Mouse (Mus musculus) forebrain, embryonic 14.5 days (tissue): ENCODE data around the gene Edf1. TPM values are rescaled to one million over a fixed set of nuclear protein-coding genes. Genes with fewer than 3 reads are reported as not detected.

Experiments used
- ATAC-seq: fragments of 200-750 bp; cut with Nextera tagmentation; 2 replicates; pipeline ENCODE4 v1.8.0; 2017; ENCODE audit warnings: mild to moderate bottlenecking, moderate library complexity
- DNase-seq: peaks from one replicate; pipeline ENCODE4 v3.0.0-alpha.2; 2015; ENCODE audit warnings: low spot score
- H3K27ac ChIP-seq: fragments of 300-500 bp; sonication (generic); 2 replicates; pipeline ENCODE4 v1.5.1; 2014; ENCODE audit warnings: low read depth, mild to moderate bottlenecking, control low read depth, low read length, moderate library complexity
- H3K27me3 ChIP-seq: fragments of 300-500 bp; sonication (generic); replicated peaks from 2 replicates; pipeline ENCODE4 v1.6.1; 2014; ENCODE audit warnings: low read length, control low read depth, mixed read lengths; ENCODE audit not compliant: control insufficient read depth, insufficient read depth
- H3K36me3 ChIP-seq: fragments of 300-500 bp; sonication (generic); 2 replicates; pipeline ENCODE4 v1.6.1; 2014; ENCODE audit warnings: low read length, control low read depth; ENCODE audit not compliant: control insufficient read depth, insufficient read depth
- H3K4me1 ChIP-seq: fragments of 300-500 bp; sonication (generic); 2 replicates; pipeline ENCODE4 v1.6.1; 2014; ENCODE audit warnings: antibody characterized with exemption, low read length, control low read depth; ENCODE audit not compliant: control insufficient read depth, insufficient read depth
- H3K4me2 ChIP-seq: fragments of 300-500 bp; sonication (generic); 2 replicates; pipeline ENCODE4 v1.6.1; 2014; ENCODE audit warnings: mild to moderate bottlenecking, control low read depth, low read length
- H3K4me3 ChIP-seq: fragments of 300-500 bp; sonication (generic); 2 replicates; pipeline ENCODE4 v1.5.1; 2014; ENCODE audit warnings: low read depth, low read length, control low read depth
- H3K9ac ChIP-seq: fragments of 300-500 bp; sonication (generic); 2 replicates; pipeline ENCODE4 v1.6.1; 2014; ENCODE audit warnings: mild to moderate bottlenecking, low read length, control low read depth, moderate library complexity
- H3K9me3 ChIP-seq: fragments of 300-500 bp; sonication (generic); replicated peaks from 2 replicates; pipeline ENCODE4 v1.6.1; 2016; ENCODE audit warnings: low read length, control low read depth, mixed read lengths; ENCODE audit not compliant: control insufficient read depth
- WGBS: fragments of 180-500 bp; shearing (Covaris S2); extraction: QIAGEN DNeasy Blood & Tissue Kit; methylation state at CpG from one replicate; pipeline ENCODE4 v1.1.7; 2014; 5-methylcytosine and 5-hydroxymethylcytosine counted together
- polyA plus RNA-seq: library from polyadenylated mRNA; unstranded; fragments of >200 nt; fragmentation: Nextera tagmentation; extraction: Ambion mirVana; gene quantifications from 2 replicates; pipeline ENCODE4 v1.2.1, GENCODE M21; 2014

The Edf1 gene
- 369 and 370 TPM in 2 replicates for polyA plus RNA-seq

GRCm38 (mm10) chr2:25557221-25557963 is at the start of gene Edf1:
Gene Edf1, plus strand, starts transcription at chr2:25557847.
- Histone ChIP-seq H3K27me3 (no peaks in the 10 kb centered on the region), H3K4me3 (peak within 1 kb of the TSS; percentile 89), H3K4me1 (peaks cover 17% of the 10 kb centered on the region), H3K4me2 (peak within 1 kb of the TSS; percentile 86), H3K9ac (peak within 1 kb of the TSS; percentile 97), H3K36me3 (peaks cover 21% of the 10 kb centered on the region), H3K9me3 (no peaks in the 10 kb centered on the region), H3K27ac (peak within 1 kb of the TSS; percentile 39; the same call in 1 of the 2 replicates)
- peak; percentile 99 for ATAC-seq
- under 1% methylated on average over 61 of the region's 61 CpGs for WGBS
- DNase-seq: peak; percentile 97

GRCm38 (mm10) chr2:25509912-25510311 is 47.7 kb upstream of the Edf1 start:
- Histone ChIP-seq H3K4me3 (no peak overlapping the region), H3K27ac (no peak overlapping the region), H3K4me2 (no peak overlapping the region), H3K9me3 (no peaks in the 10 kb centered on the region), H3K36me3 (peaks cover 11% of the 10 kb centered on the region), H3K4me1 (no peaks in the 10 kb centered on the region), H3K9ac (no peak overlapping the region), H3K27me3 (no peaks in the 10 kb centered on the region)
- DNase-seq (no peak), ATAC-seq (no peak)
- 70% methylated on average over 3 of the region's 3 CpGs for WGBS

- Histone ChIP-seq H3K9me3 (no peaks in the 10 kb centered on the region), H3K4me1 (no peaks in the 10 kb centered on the region), H3K4me2 (no peak overlapping the region), H3K4me3 (no peak overlapping the region), H3K27ac (no peak overlapping the region), H3K9ac (no peak overlapping the region), H3K27me3 (no peaks in the 10 kb centered on the region), H3K36me3 (peaks cover 82% of the 10 kb centered on the region)
- WGBS: 91% methylated on average over 9 of the region's 9 CpGs
- DNase-seq (no peak), ATAC-seq (no peak)
These were observed 30.9 kb upstream of the Edf1 start for GRCm38 (mm10) chr2:25526510-25527302.

GRCm38 (mm10) chr2:25533707-25534106 is 23.9 kb upstream of the Edf1 start:
- Histone ChIP-seq H3K9me3 (no peaks in the 10 kb centered on the region), H3K27ac (no peak overlapping the region), H3K4me1 (no peaks in the 10 kb centered on the region), H3K9ac (no peak overlapping the region), H3K4me2 (no peak overlapping the region), H3K36me3 (peaks cover 65% of the 10 kb centered on the region), H3K4me3 (no peak overlapping the region), H3K27me3 (no peaks in the 10 kb centered on the region)
- ATAC-seq: no peak
- no peak for DNase-seq
- 96% methylated on average over 2 of the region's 2 CpGs for WGBS

GRCm38 (mm10) chr2:25534178-25534865 is 23.3 kb upstream of the Edf1 start:
- peaks cover 61% of the 10 kb centered on the region for H3K36me3 ChIP-seq
- H3K4me1 ChIP-seq: no peaks in the 10 kb centered on the region
- H3K4me2 ChIP-seq: no peak overlapping the region
- ATAC-seq (no peak), DNase-seq (no peak)
- no peak overlapping the region for H3K27ac ChIP-seq
- no peaks in the 10 kb centered on the region for H3K27me3 ChIP-seq
- WGBS: 93% methylated on average over 3 of the region's 3 CpGs
- no peak overlapping the region for H3K9ac ChIP-seq
- no peak overlapping the region for H3K4me3 ChIP-seq
- H3K9me3 ChIP-seq: no peaks in the 10 kb centered on the region

GRCm38 (mm10) chr2:25534866-25535182 is 22.8 kb upstream of the Edf1 start:
- DNase-seq: no peak
- Histone ChIP-seq H3K4me3 (no peak overlapping the region), H3K27me3 (no peaks in the 10 kb centered on the region), H3K9me3 (no peaks in the 10 kb centered on the region), H3K9ac (no peak overlapping the region), H3K27ac (no peak overlapping the region), H3K36me3 (peaks cover 56% of the 10 kb centered on the region), H3K4me2 (no peak overlapping the region), H3K4me1 (no peaks in the 10 kb centered on the region)
- ATAC-seq: no peak
- 100% methylated on average over 2 of the region's 2 CpGs for WGBS

GRCm38 (mm10) chr2:25536531-25536930 is 21.1 kb upstream of the Edf1 start:
- no peaks in the 10 kb centered on the region for H3K9me3 ChIP-seq

GRCm38 (mm10) chr2:25540541-25540948 is 17.1 kb upstream of the Edf1 start:
- no peaks in the 10 kb centered on the region for H3K9me3 ChIP-seq
- DNase-seq: no peak
- 100% methylated on average over 4 of the region's 4 CpGs for WGBS
- no peaks in the 10 kb centered on the region for H3K27me3 ChIP-seq
- H3K27ac ChIP-seq: no peak overlapping the region
- ATAC-seq: no peak
- H3K4me2 ChIP-seq: no peak overlapping the region
- H3K4me3 ChIP-seq: no peak overlapping the region
- peaks cover 27% of the 10 kb centered on the region for H3K36me3 ChIP-seq
- H3K4me1 ChIP-seq: peaks cover 2% of the 10 kb centered on the region; the same call in 1 of the 2 replicates
- H3K9ac ChIP-seq: no peak overlapping the region

More at GRCm38 (mm10) chr2:25536531-25536930, 21.1 kb upstream of the Edf1 start:
- Histone ChIP-seq H3K27me3 (no peaks in the 10 kb centered on the region), H3K4me3 (no peak overlapping the region), H3K4me2 (no peak overlapping the region), H3K4me1 (no peaks in the 10 kb centered on the region), H3K27ac (no peak overlapping the region), H3K9ac (no peak overlapping the region), H3K36me3 (peaks cover 45% of the 10 kb centered on the region)
- no peak for ATAC-seq
- DNase-seq: no peak
- 93% methylated on average over 8 of the region's 8 CpGs for WGBS
